Mouse (Mus musculus) myocyte (in vitro differentiated cells): ENCODE measurements around the gene St6galnac4.

Source experiments
- CEBPB ChIP-seq: IDR thresholded peaks from 2 replicates; pipeline ENCODE4 v1.6.1; 2011; ENCODE audit warnings: mild to moderate bottlenecking, moderate library complexity; ENCODE audit not compliant: poor library complexity, insufficient read depth, severe bottlenecking
- E2F4 ChIP-seq: IDR thresholded peaks from one replicate; pipeline ENCODE4 v1.6.1; 2011; ENCODE audit warnings: mild to moderate bottlenecking, control low read depth, moderate library complexity; ENCODE audit not compliant: insufficient read depth
- MAX ChIP-seq: IDR thresholded peaks from one replicate; pipeline ENCODE4 v1.6.1; 2011; ENCODE audit warnings: low read depth, mild to moderate bottlenecking, control low read depth
- MYOD1 ChIP-seq, 3 experiments: IDR thresholded peaks; one replicate each; pipeline ENCODE4 v1.6.1; 2011; ENCODE audit warnings: control low read depth in 2 of 3, low read depth in 2 of 3, mild to moderate bottlenecking in 2 of 3, moderate library complexity in 1 of 3; ENCODE audit not compliant: insufficient read length in 2 of 3, control insufficient read depth in 1 of 3
- MYOG ChIP-seq, 3 experiments: IDR thresholded peaks; one replicate each; pipeline ENCODE4 v1.6.1; 2011; ENCODE audit warnings: control low read depth in 2 of 3, low read depth in 2 of 3, mild to moderate bottlenecking in 2 of 3; ENCODE audit not compliant: insufficient read length in 2 of 3, control insufficient read depth in 1 of 3, insufficient read depth in 1 of 3
- POLR2A ChIP-seq: IDR thresholded peaks from one replicate; pipeline ENCODE4 v1.6.1; 2011; ENCODE audit warnings: low read depth, mild to moderate bottlenecking, control low read depth, moderate library complexity; ENCODE audit not compliant: insufficient read length
- POLR2AphosphoS2 ChIP-seq: IDR thresholded peaks from one replicate; pipeline ENCODE4 v1.6.1; 2011; ENCODE audit warnings: low read depth, control low read depth; ENCODE audit not compliant: insufficient read length
- SRF ChIP-seq: IDR thresholded peaks from one replicate; pipeline ENCODE4 v1.6.1; 2011; ENCODE audit warnings: low read depth; ENCODE audit not compliant: control insufficient read depth, insufficient read length
- TCF3 ChIP-seq: IDR thresholded peaks from one replicate; pipeline ENCODE4 v1.6.1; 2011; ENCODE audit warnings: low read depth, control low read depth; ENCODE audit not compliant: insufficient read length
- USF1 ChIP-seq: IDR thresholded peaks from one replicate; pipeline ENCODE4 v1.6.1; 2011; ENCODE audit warnings: low read depth, mild to moderate bottlenecking, control low read depth, moderate library complexity

- TF ChIP-seq USF1 (no peak), MAX (no peak), CEBPB (no peak), MYOG (IDR thresholded peaks at IDR 0.05; ENCODE audit: control insufficient read depth in 1 of 3, insufficient read depth in 1 of 3, insufficient read length in 2 of 3, low read depth in 2 of 3) (no peak), POLR2A (no peak), MYOD1 (IDR thresholded peaks at IDR 0.05; ENCODE audit: control insufficient read depth in 1 of 3, insufficient read length in 2 of 3, low read depth in 2 of 3) (no peak), SRF (no peak), POLR2AphosphoS2 (no peak), E2F4 (no peak), TCF3 (no peak)
These were observed 33.2 kb upstream of the St6galnac4 start for GRCm38 (mm10) chr2:32553592-32554148.
